Comparison of ENCODE assay signal across 9 mouse cellular contexts in genomic region chr11:62047817-62048640, GRCm38 (mm10).
DNase-seq lines count a peak whose midpoint lies in the region; ATAC-seq and TF ChIP-seq lines count a peak whose summit lies in the region.
"Had no signal": no experiment of that assay in that cellular context is flagged by ENCODE, and none has a peak within 500 bp of the region (broad histone marks: within the 10 kb centered on the region; RNA-seq: fewer than 3 reads in every experiment).

No protein-coding gene starts in this region.

- DNase-seq in B cell, adult 2 months, result peak; percentile 67 to 70
- peak; percentile 66 for DNase-seq in MEL-GATA-1-ER (ENCODE audit: extremely low read depth, low read depth)
- peak; percentile 77 to 85 for DNase-seq in cerebellum, adult 18-20 months
- peak; percentile 77 for DNase-seq in forelimb bud, embryonic 11.5 days (ENCODE audit: low read depth, low spot score)
- peak; percentile 82 for DNase-seq in kidney, adult 2 months
- DNase-seq in liver, embryonic 14.5 days (ENCODE audit: low read depth in 3 of 3, low spot score in 3 of 3), result peak; percentile 42 to 61 (median 47)
- peak; percentile 79 to 81 for DNase-seq in right cerebral cortex, adult 2 months (ENCODE audit: low spot score in 2 of 2)

- no peak overlapping the region for H3K4me3 ChIP-seq in kidney, adult 2 months (ENCODE audit: insufficient read depth, low read depth, low read length)
- H3K4me3 ChIP-seq in liver, embryonic 14.5 days (ENCODE audit: insufficient read depth in 1 of 2, low read depth in 2 of 2, low read length in 2 of 2), result no peak overlapping the region
- H3K4me3 ChIP-seq: limb, embryonic 15.5 days had no signal

- peaks cover 11% of the 10 kb centered on the region for H3K4me1 ChIP-seq in kidney, adult 2 months (ENCODE audit: control insufficient read depth, insufficient read depth, low read length)
- no peaks in the 10 kb centered on the region; a peak in 1 of 4 replicates for H3K4me1 ChIP-seq in liver, embryonic 14.5 days (replicated peaks; ENCODE audit: control insufficient read depth in 2 of 2, insufficient read depth in 2 of 2, low read length in 1 of 2)
- H3K4me1 ChIP-seq: limb, embryonic 15.5 days had no signal

- no peak overlapping the region for H3K4me2 ChIP-seq in liver, embryonic 14.5 days (ENCODE audit: low read depth)
- H3K4me2 ChIP-seq: limb, embryonic 15.5 days had no signal

- no peak for TF ChIP-seq EP300 in liver, embryonic 14.5 days (IDR thresholded peaks at IDR 0.05; ENCODE audit: low read depth)

- no peaks in the 10 kb centered on the region for H3K36me3 ChIP-seq in kidney, adult 2 months (ENCODE audit: control insufficient read depth, insufficient read depth, low read length)
- peaks cover 12% of the 10 kb centered on the region for H3K36me3 ChIP-seq in liver, embryonic 14.5 days (replicated peaks; ENCODE audit: control insufficient read depth, insufficient read depth, low read depth)
- H3K36me3 ChIP-seq: limb, embryonic 15.5 days had no signal

- peak; percentile 91 for TF ChIP-seq CTCF in kidney, adult 2 months (conservative IDR thresholded peaks at IDR 0.05; ENCODE audit: insufficient read depth, insufficient read length, low read depth, low read length)
- TF ChIP-seq CTCF in liver, embryonic 14.5 days (IDR thresholded peaks at IDR 0.05; ENCODE audit: low read depth), result peak; percentile 81

- 41% methylated on average over 9 of the region's 9 CpGs for WGBS in kidney, adult 2 months
- 47% methylated on average over 9 of the region's 9 CpGs for WGBS in liver, embryonic 14.5 days (ENCODE audit: insufficient replicate concordance)

- no peak for ATAC-seq in liver, embryonic 14.5 days (ENCODE audit: insufficient read depth)
- no peak for ATAC-seq in activated CD4-positive, CD25-positive, alpha-beta regulatory T cell, adult 4 months

- H3K27ac ChIP-seq in kidney, adult 2 months (ENCODE audit: insufficient read depth, low read depth, low read length), result no peak overlapping the region
- H3K27ac ChIP-seq in liver, embryonic 14.5 days, result no peak overlapping the region
- H3K27ac ChIP-seq: limb, embryonic 15.5 days had no signal

- no peaks in the 10 kb centered on the region for H3K9me3 ChIP-seq in liver, embryonic 14.5 days (ENCODE audit: control insufficient read depth, low read length)
- H3K9me3 ChIP-seq: limb, embryonic 15.5 days had no signal

- H3K9ac ChIP-seq in liver, embryonic 14.5 days (replicated peaks), result no peak overlapping the region
- H3K9ac ChIP-seq: limb, embryonic 15.5 days had no signal

- no peaks in the 10 kb centered on the region for H3K27me3 ChIP-seq in kidney, adult 2 months (replicated peaks; ENCODE audit: control insufficient read depth, insufficient read depth, low read length)
- no peaks in the 10 kb centered on the region for H3K27me3 ChIP-seq in liver, embryonic 14.5 days (ENCODE audit: control insufficient read depth, insufficient read depth, low read length)
- H3K27me3 ChIP-seq: limb, embryonic 15.5 days had no signal

- TF ChIP-seq POLR2A in kidney, adult 2 months (IDR thresholded peaks at IDR 0.05; ENCODE audit: low read depth, low read length), result no peak
